Mouse (Mus musculus) small intestine, adult 2 months (tissue): ENCODE measurements around the gene Npas3.

ENCODE experiments used
- CTCF ChIP-seq: fragments of 200-500 bp; IDR thresholded peaks from 2 replicates; pipeline ENCODE4 v1.5.1; 2012; ENCODE audit warnings: low read depth, mild to moderate bottlenecking, control low read depth, inconsistent platforms, low read length, moderate library complexity, mixed read lengths; ENCODE audit not compliant: insufficient replicate concordance, insufficient read length; ENCODE audit errors: extremely low read depth
- POLR2A ChIP-seq: fragments of 200-500 bp; IDR thresholded peaks from 2 replicates; pipeline ENCODE4 v1.6.1; 2012; ENCODE audit warnings: low read depth, mild to moderate bottlenecking, control low read depth, inconsistent platforms, low read length, moderate library complexity

DNA sequence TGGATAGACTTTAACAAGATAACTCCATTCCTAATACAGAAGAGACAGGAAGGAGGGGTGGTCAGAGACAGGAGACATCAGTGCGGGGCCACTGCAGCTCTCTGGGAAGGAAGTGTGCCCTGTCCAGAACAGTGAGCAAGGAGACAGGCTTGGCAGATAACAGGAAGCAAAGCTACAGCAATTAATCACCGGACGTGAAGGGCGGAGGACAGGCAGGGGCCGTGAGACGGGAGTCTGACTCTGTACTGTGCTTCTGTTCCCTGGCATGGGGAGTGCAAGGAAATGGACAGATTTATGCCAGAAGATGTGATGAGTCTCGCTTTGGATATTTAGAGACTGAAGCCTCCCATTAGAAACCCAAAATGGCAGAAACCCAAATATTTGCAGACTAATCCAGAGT, 47.3 kb downstream of the Npas3 start:
- TF ChIP-seq CTCF (no peak), POLR2A (no peak)
